Mouse (Mus musculus): Measurements from ENCODE around the gene Castor2.

DNA sequence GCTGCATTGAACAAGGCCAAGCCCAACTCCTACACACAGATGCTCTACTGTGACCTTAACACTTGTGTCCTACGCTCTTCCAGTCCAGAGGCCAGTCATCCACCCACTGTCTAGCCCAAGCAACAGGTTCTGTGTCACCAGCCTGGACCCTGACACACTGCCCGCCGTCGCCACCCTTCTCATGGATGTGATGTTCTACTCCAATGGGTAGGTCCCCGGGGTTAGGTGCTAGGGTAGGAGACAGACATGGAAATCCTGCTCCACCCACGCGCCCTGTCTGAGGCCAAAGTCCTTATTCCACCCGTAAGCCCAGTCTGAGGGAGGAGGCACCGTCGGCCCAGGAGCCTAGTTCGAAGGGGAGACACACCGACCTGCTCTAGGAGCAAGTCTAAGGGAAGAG lies 36.5 kb downstream of the Castor2 start:
- TF ChIP-seq CTCF (IDR thresholded peaks at IDR 0.05; ENCODE audit: insufficient read depth, low read depth, low read length) (no peak), POLR2A (IDR thresholded peaks at IDR 0.05; ENCODE audit: insufficient read depth, low read depth, low read length) (no peak)

All from olfactory bulb, adult 2 months (tissue).